Mouse (Mus musculus) stomach, postnatal 0 days (tissue): Measurements from ENCODE around the gene Scn2a.

ENCODE experiments used
- CTCF ChIP-seq: IDR thresholded peaks from 2 replicates; pipeline ENCODE4 v1.5.1; 2016; ENCODE audit warnings: antibody characterized with exemption, low read depth, mild to moderate bottlenecking, moderate library complexity
- EP300 ChIP-seq: optimal IDR thresholded peaks from 2 replicates; pipeline ENCODE3; 2016; ENCODE audit warnings: antibody characterized with exemption

DNA sequence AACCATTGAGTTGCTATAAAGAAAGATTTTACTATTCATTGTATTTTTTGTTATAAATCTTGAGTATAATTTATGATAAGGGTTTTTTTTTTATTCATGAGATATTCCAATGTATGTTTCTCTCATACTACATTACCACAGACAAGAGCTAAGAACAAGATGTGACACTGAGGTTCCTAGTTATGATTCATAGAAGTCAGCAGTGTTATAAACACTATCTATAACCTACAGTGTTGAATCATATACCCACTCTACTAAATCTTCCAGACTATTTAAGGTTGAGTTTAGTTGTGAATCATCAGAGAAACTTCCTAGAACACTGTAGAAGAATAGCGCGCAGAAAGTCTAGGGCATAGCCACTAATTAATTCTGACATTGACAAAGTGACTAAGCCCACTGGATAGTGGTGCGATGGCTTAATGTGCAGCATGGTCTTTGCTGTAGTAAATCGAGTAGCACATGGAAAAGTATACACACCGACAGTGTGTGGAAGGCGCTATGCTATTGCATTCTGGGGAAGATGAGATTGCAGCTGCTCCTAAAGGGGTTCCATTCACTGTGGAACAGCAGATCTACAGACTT lies 101.7 kb downstream of the Scn2a start:
- TF ChIP-seq CTCF (no peak), EP300 (no peak)
